Mouse (Mus musculus) frontal cortex, adult (tissue): Measurements from ENCODE around the gene Pkp3.
A peak's percentile ranks its signal among the peaks of the same experiment; 100 is the strongest.

Experiments
- ATAC-seq: cut with Nextera tagmentation; 2 replicates; pipeline ENCODE4 v1.9.2; 2017; ENCODE audit warnings: mild to moderate bottlenecking, moderate library complexity, mixed read lengths; ENCODE audit not compliant: low TSS enrichment

The Pkp3 gene

DNA sequence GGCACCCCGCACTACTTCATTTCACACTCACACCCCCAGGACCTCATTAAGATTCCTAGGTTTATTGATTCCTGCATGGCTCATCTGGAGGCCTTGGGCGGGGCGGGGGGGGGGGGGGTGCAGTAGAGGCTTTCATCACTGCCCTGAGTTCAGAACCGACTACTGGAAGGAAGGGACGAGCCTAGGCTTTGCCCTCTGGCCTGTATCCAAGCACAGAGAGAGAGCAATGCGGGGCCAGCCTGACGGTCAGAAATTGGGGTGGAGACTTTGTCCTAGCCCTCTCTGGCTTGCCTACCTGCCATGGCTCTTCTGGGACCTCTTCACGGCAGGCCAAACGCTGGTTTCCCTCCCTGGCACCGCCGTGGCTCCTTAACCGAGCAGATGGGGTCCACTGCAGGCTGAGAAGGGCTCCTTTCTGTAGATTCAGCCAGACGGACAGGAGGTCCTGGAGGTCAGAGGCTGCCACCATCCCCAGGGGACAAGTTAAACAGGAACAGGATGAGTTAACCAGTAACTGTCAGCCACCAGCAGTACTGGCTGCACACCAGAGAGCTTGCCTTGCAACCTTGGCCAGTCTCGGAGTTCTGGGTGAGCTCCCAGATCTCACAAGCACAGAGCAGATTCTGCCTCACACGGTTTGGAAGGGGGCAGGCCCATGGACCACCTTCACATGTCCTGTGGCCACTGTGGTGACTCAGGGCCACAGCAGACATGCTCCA, 16.6 kb downstream of the Pkp3 start:
- no peak for ATAC-seq

- ATAC-seq, result no peak
Observed at GRCm38 (mm10) chr7:141096021-141096420, 18.0 kb downstream of the Pkp3 start.

GRCm38 (mm10) chr7:141096649-141097056, 18.6 kb downstream of the Pkp3 start:
- ATAC-seq, result no peak

DNA sequence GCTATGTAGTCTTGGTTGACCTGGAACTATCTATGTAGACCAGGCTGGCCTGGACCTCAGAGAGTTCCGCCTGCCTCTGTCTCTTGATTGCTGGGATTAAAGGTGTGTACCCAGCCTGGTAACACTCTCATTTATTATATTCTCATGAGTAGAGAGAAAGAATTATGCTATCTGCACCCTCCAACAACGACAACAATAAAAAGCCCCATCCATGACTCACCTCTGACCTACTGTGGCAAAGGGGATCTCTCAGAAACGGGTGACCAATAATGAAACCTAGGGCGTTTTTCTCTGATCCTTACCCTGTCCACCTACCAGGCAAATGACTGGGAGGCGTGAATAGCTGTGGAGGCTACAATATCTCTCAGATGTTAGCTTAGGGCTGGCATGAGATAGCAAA, 19.2 kb downstream of the Pkp3 start:
- ATAC-seq, result no peak

DNA sequence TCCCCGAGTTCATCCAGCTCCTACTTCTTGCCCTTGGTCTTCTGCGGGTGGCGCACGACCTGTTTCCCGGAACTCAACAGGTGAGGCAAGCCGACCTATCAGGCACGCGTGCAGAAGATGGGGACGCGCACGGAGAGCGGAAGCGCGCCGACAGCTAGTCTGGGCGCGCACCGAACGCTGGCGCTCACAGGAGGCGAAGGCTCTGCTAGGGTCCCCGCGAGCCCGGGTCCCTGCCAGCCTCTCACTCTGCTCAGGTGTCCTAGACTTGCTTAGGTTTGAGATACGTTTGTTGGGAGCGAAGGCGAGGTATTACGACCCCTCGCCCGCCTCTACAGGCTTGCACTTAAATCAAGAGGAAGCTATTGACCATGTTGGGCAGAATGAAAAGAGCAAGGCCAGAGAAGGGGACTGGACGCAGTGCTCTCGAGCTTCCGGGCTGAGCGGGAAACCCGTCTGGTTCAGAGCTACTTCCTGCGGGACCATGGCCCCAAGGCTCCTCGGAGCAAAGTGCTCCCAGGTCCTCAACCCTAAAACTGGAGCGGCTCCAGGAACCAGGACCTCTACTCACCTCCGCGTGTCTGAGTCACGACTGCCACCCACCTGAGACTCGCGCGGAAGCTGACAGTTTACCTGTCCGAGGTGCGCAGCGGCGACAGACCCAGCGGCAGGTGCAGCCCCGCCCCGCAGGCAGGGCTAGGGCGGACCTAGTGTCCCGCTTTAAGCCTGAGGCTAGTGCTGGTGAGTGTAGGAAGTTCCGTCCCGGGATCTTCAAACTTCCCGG, 22.1 kb downstream of the Pkp3 start, which contains the start of gene Sigirr:
Gene Sigirr, minus strand, starts transcription at position 662 of the 781 bp plus-strand sequence.
- ATAC-seq, result peak; percentile 74; the same call in 1 of the 2 replicates

- no peak for ATAC-seq
Observed at GRCm38 (mm10) chr7:141103161-141103560, 25.1 kb downstream of the Pkp3 start.

DNA sequence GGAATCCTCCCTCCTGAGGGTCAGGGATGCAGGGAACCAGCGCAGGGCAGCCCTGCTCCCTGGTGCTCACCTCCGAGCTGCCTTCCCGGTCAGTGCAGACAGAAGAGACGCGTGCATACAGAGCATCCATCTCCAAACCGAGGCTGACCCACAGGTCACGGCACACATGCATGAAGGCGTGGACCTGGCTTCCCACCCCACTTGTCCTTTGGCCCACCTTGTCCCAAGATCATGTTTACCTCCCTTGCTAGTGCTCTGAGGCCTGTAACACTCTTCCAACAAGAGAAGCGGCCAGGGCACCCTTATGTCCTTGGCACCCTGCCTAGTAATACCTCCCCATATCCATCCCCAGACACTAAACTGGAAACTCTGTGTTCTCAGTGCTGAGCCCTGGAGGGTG, 37.9 kb downstream of the Pkp3 start:
- ATAC-seq, result no peak

- no peak for ATAC-seq
Observed at GRCm38 (mm10) chr7:141117636-141118035, 39.6 kb downstream of the Pkp3 start, which contains the start of gene Ano9. Gene Ano9, minus strand, starts transcription at chr7:141117806.

DNA sequence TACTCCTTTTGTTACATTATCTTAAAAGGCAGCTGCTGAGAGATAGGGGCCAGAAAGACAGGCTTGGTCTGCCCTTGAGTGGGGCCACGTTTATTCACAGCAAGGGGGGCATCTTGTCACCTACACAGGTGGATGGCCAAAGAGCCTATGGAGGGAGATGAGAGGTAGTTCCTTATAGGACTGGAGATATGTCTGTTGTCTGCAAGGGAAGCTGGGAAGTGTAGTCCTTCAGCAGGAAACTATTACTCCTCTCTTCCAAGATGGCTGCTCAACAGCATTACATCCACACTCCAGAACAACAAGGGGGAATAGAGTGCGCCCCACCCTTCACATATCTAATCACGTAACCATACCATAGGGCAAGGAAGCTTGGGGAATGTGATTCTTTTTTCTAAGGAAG, 41.5 kb downstream of the Pkp3 start:
- ATAC-seq, result no peak

DNA sequence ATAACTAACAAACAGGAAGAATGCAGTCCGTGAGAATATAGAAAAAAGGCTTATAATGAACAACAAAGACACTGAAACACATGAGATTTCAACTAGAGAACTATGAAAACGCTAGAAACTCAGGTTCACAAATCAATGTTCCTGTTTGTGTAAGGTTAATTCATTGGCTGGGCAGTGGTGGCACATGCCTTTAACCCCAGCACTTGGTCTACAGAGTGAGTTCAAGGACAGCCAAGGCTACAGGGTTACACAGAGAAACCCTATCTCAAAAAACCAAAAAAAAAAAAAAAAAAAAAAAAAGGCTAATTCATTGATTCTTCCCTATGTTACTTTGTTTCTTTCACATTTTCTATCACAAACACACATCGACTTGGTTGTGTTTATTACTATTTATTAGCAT, 42.6 kb downstream of the Pkp3 start:
- ATAC-seq, result no peak

DNA sequence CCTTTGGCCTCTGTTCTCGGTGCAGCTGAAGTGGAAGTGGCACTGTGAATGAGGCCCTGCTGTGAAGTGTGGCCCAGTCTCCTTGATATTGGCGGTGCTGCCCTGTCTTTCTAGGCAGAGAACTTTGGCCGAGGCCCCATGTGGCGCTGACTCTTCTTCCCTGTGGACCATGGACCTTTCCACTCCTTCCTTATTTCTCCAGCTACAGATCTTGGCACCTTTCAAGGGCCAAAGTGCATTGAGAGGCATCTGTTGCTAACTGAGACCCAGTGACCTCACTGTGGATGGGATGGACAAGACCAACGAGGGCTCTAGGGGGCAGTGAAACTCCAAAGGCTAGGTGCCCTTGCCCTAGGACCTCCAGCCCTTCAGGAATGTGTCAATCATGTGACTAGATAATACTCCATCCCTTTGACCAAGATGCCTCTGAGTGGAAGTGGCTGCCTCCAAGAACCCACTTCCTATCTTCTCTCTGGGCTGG, 43.1 kb downstream of the Pkp3 start:
- no peak for ATAC-seq

GRCm38 (mm10) chr7:141122245-141122644, 44.2 kb downstream of the Pkp3 start, which contains the start of gene Ptdss2:
Gene Ptdss2, plus strand, starts transcription at chr7:141122382.
- no peak for ATAC-seq

DNA sequence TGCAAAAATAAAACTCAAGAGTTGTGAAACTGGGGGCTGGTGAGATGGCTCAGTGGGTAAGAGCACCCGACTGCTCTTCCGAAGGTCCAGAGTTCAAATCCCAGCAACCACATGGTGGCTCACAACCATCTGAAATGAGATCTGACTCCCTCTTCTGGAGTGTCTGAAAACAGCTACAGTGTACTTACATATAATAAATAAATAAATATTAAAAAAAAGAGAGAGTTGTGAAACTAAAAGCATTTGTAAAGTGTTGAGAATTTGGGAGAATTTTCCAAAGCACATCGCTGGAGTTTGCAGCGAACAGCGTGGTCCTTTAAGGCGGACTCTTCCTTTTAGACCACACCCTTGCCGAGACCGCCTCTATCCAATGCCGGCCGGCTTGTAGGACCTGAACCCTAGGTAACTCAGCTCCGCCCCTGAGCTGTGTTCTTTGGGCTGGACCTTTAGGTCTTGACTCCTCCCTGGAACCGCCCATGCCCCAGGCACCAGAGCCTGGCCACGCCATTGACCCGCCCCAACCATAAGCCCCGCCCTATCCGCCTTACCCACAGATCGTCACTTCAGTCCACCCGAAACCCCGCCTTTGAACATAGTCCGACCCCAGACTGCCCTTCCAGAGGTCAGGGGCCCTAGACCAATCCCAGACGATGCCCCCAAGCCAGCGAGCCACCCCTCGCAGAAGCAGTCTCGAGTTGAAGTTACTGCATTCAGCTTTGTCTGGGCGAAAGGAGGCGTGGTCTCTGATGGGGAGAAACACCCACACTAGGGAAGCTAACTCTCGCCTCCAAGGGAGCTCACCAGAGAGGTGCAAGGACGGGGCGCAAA, 44.9 kb downstream of the Pkp3 start:
- ATAC-seq, result peak; percentile 99

- no peak for ATAC-seq
Observed at GRCm38 (mm10) chr7:141123517-141123856, 45.5 kb downstream of the Pkp3 start.

- ATAC-seq, result peak; percentile 99
Observed at GRCm38 (mm10) chr7:141131024-141131820, 53.2 kb downstream of the Pkp3 start.

- no peak for ATAC-seq
Observed at GRCm38 (mm10) chr7:141131904-141132755, 54.1 kb downstream of the Pkp3 start.
